In genomic region chr12:111428961-111429911, GRCm38 (mm10) we compare ENCODE assay signal across 8 mouse cellular contexts. TPM values are rescaled to one million over a fixed set of nuclear protein-coding genes. Genes with fewer than 3 reads are reported as not detected.
DNase-seq lines count a peak whose midpoint lies in the region; ATAC-seq and TF ChIP-seq lines count a peak whose summit lies in the region.

No protein-coding gene starts in this region.

- WGBS in lung, embryonic 14.5 days = 1% methylated on average over 40 of the region's 40 CpGs
- WGBS in heart, adult 2 months = 4% methylated on average over 40 of the region's 40 CpGs
- 15% methylated on average over 40 of the region's 40 CpGs for WGBS in kidney, adult 2 months
- 14% methylated on average over 35 of the region's 40 CpGs for WGBS in macrophage (ENCODE audit: missing documents)

- peaks cover 11% of the 10 kb centered on the region; the same call in 1 of the 2 replicates for H3K4me1 ChIP-seq in lung, embryonic 14.5 days (ENCODE audit: insufficient read depth)
- H3K4me1 ChIP-seq in heart, adult 2 months (ENCODE audit: control insufficient read depth, insufficient read depth, low read length) = peaks cover 19% of the 10 kb centered on the region
- peaks cover 38% of the 10 kb centered on the region for H3K4me1 ChIP-seq in kidney, adult 2 months (ENCODE audit: control insufficient read depth, insufficient read depth, low read length)

- no peaks in the 10 kb centered on the region for H3K36me3 ChIP-seq in lung, embryonic 14.5 days (ENCODE audit: insufficient read depth)
- no peaks in the 10 kb centered on the region for H3K36me3 ChIP-seq in heart, adult 2 months (ENCODE audit: control insufficient read depth, insufficient read depth, low read length)
- no peaks in the 10 kb centered on the region for H3K36me3 ChIP-seq in kidney, adult 2 months (ENCODE audit: control insufficient read depth, insufficient read depth, low read length)
- no peaks in the 10 kb centered on the region for H3K36me3 ChIP-seq in macrophage (ENCODE audit: inconsistent target)
- no peaks in the 10 kb centered on the region for H3K36me3 ChIP-seq in splenic B cell, adult 2 months (ENCODE audit: control insufficient read depth, insufficient read depth, low read length, poor library complexity, severe bottlenecking)

- H3K79me2 ChIP-seq in heart, adult 2 months (replicated peaks; ENCODE audit: control insufficient read depth, insufficient read depth, low read length) = no peaks in the 10 kb centered on the region
- H3K79me2 ChIP-seq in macrophage (ENCODE audit: inconsistent target) = no peaks in the 10 kb centered on the region

- peak overlapping the region; percentile 37 for H3K4me3 ChIP-seq in lung, embryonic 14.5 days (ENCODE audit: low read depth, low read length)
- H3K4me3 ChIP-seq in heart, adult 2 months = peak overlapping the region; percentile 50
- H3K4me3 ChIP-seq in kidney, adult 2 months (ENCODE audit: insufficient read depth, low read depth, low read length) = peak overlapping the region; percentile 41
- H3K4me3 ChIP-seq in macrophage (ENCODE audit: inconsistent target) = peak overlapping the region; percentile 24

- DNase-seq in lung, embryonic 14.5 days = peak; percentile 79
- no peak for DNase-seq in lung, adult 18-20 months
- DNase-seq in brain, embryonic 14.5 days (ENCODE audit: low read depth) = peak; percentile 77
- peak; percentile 71 to 73 for DNase-seq in heart, adult 2 months
- peak; percentile 67 for DNase-seq in kidney, adult 2 months
- peak; percentile 34 for DNase-seq in splenic B cell, adult 2 months (ENCODE audit: low read depth, low spot score)
- no peak for DNase-seq in spleen, adult 12 weeks (ENCODE audit: low spot score)

- TF ChIP-seq EP300 in heart, adult 2 months (IDR thresholded peaks at IDR 0.05; ENCODE audit: insufficient read depth, low read depth, low read length) = 0 out of 2 replicates have a peak, but pooled peaks have one; percentile 21

- peak overlapping the region; percentile 75 for H3K4me2 ChIP-seq in lung, embryonic 14.5 days

- intact Hi-C loops in heart, adult 2 months (cut with DNase I) = loop anchor here (2.0 kb wide), 1 partner anchor 14 kb away; the partner anchor contains the start of gene Tnfaip2

- H3K9me3 ChIP-seq in lung, embryonic 14.5 days (ENCODE audit: low read depth, low read length) = no peaks in the 10 kb centered on the region

- peaks cover 51% of the 10 kb centered on the region for H3K27me3 ChIP-seq in lung, embryonic 14.5 days (ENCODE audit: insufficient read depth, low read length)
- no peaks in the 10 kb centered on the region for H3K27me3 ChIP-seq in heart, adult 2 months (ENCODE audit: control insufficient read depth, insufficient read depth, low read length)
- no peaks in the 10 kb centered on the region for H3K27me3 ChIP-seq in kidney, adult 2 months (replicated peaks; ENCODE audit: control insufficient read depth, insufficient read depth, low read length)
- no peaks in the 10 kb centered on the region for H3K27me3 ChIP-seq in splenic B cell, adult 2 months (ENCODE audit: control insufficient read depth, insufficient read depth, low read length, poor library complexity, severe bottlenecking)

- H3K27ac ChIP-seq in lung, embryonic 14.5 days (ENCODE audit: low read depth) = peak overlapping the region; percentile 77
- peak overlapping the region; percentile 39 for H3K27ac ChIP-seq in heart, adult 2 months
- peak overlapping the region; percentile 70 for H3K27ac ChIP-seq in kidney, adult 2 months (ENCODE audit: insufficient read depth, low read depth, low read length)
- H3K27ac ChIP-seq in macrophage = peak overlapping the region; percentile 95

- peak overlapping the region; percentile 44 for H3K9ac ChIP-seq in lung, embryonic 14.5 days
- H3K9ac ChIP-seq in heart, adult 2 months (ENCODE audit: low read depth, low read length) = peak overlapping the region; percentile 47

- ATAC-seq in lung, embryonic 14.5 days (ENCODE audit: insufficient read depth) = peak; percentile 15; the same call in 1 of the 2 replicates

- TF ChIP-seq CTCF in lung, embryonic 14.5 days (IDR thresholded peaks at IDR 0.05; ENCODE audit: low read depth) = 0 out of 2 replicates have a peak, but pooled peaks have one; percentile 23
- TF ChIP-seq CTCF in brain, embryonic 14.5 days (IDR thresholded peaks at IDR 0.05; ENCODE audit: borderline replicate concordance, extremely low read depth, insufficient read depth, insufficient read length) = peak; percentile 14; the same call in 1 of the 2 replicates
- TF ChIP-seq CTCF in heart, adult 2 months (IDR thresholded peaks at IDR 0.05) = peak; percentile 40
- TF ChIP-seq CTCF in kidney, adult 2 months (conservative IDR thresholded peaks at IDR 0.05; ENCODE audit: insufficient read depth, insufficient read length, low read depth, low read length) = no peak

- no peak for TF ChIP-seq POLR2A in brain, embryonic 14.5 days (IDR thresholded peaks at IDR 0.05; ENCODE audit: borderline replicate concordance, extremely low read depth, insufficient read depth, insufficient read length, poor library complexity, severe bottlenecking)
- peak; percentile 49; the same call in 1 of the 2 replicates for TF ChIP-seq POLR2A in heart, adult 2 months (IDR thresholded peaks at IDR 0.05; ENCODE audit: insufficient read depth, low read depth, low read length)
- TF ChIP-seq POLR2A in kidney, adult 2 months (IDR thresholded peaks at IDR 0.05; ENCODE audit: low read depth, low read length) = no peak

RNA-seq across cellular contexts. Expression of gene Exoc3l4, which starts 12.4 kb away (rescaled TPM):
- polyA plus RNA-seq in lung, embryonic 14.5 days (2014; fragmentation: Nextera tagmentation; extraction: Ambion mirVana) = 10.3 and 10.7 TPM in 2 replicates
- 3.5 and 3.9 TPM in 2 replicates for polyA plus RNA-seq in brain, embryonic 14.5 days (2012; rRNA removed)
- 1 to 10 TPM; 2.5 to 2.7 TPM for total RNA-seq in heart, adult 2 months (2021)
- 9.2 and 10.9 TPM in 2 replicates for polyA plus RNA-seq in heart, adult 2 months (2012; rRNA removed)
- 42.9 and 50.5 TPM in 2 replicates for polyA plus RNA-seq in kidney, adult 2 months (2012; rRNA removed)
- 100 to 1,000 TPM in 1 of 26 experiments, 10 to 100 TPM in 23, 1 to 10 TPM in 2; 9.1 to 109 (median 30.7) TPM for total RNA-seq in macrophage (2018; cell fraction: chromatin; rRNA removed)
- total RNA-seq in macrophage (2018; cell fraction: cytosol; rRNA removed) = 10 to 100 TPM in 20 of 26 experiments, 1 to 10 TPM in 6; 7.8 to 73.6 (median 15.0) TPM
- total RNA-seq in macrophage (2018; cell fraction: nucleus; rRNA removed) = 100 to 1,000 TPM in 4 of 26 experiments, 10 to 100 TPM in 20, 1 to 10 TPM in 2; 8.3 to 170 (median 42.3) TPM
- polyA plus RNA-seq in macrophage (2018) = 8.0 to 13.2 TPM (median 12.5 TPM) in 3 replicates

RNA-seq across cellular contexts. Expression of gene Tnfaip2, which starts 13.0 kb away (rescaled TPM):
- 2.0 and 3.4 TPM in 2 replicates for polyA plus RNA-seq in lung, embryonic 14.5 days (2014; fragmentation: Nextera tagmentation; extraction: Ambion mirVana)
- polyA plus RNA-seq in brain, embryonic 14.5 days (2012; rRNA removed) = 1.6 and 1.7 TPM in 2 replicates
- 10 to 100 TPM; 40.9 to 52.1 TPM for total RNA-seq in heart, adult 2 months (2021)
- 40.2 and 52.0 TPM in 2 replicates for polyA plus RNA-seq in heart, adult 2 months (2012; rRNA removed)
- polyA plus RNA-seq in kidney, adult 2 months (2012; rRNA removed) = 48.5 and 56.2 TPM in 2 replicates
- total RNA-seq in macrophage (2018; cell fraction: chromatin; rRNA removed) = over 10,000 TPM in 4 of 26 experiments, 1,000 to 10,000 TPM in 18, 100 to 1,000 TPM in 4; 785 to 11,990 (median 4,844) TPM
- total RNA-seq in macrophage (2018; cell fraction: cytosol; rRNA removed) = 1,000 to 10,000 TPM in 8 of 26 experiments, 100 to 1,000 TPM in 18; 279 to 3,779 (median 516) TPM
- total RNA-seq in macrophage (2018; cell fraction: nucleus; rRNA removed) = 1,000 to 10,000 TPM in 19 of 26 experiments, 100 to 1,000 TPM in 7; 417 to 7,545 (median 2,584) TPM
- polyA plus RNA-seq in macrophage (2018) = 127 to 339 TPM (median 289 TPM) in 3 replicates

RNA-seq across cellular contexts. Expression of gene Lbhd2, which starts 22.6 kb away (rescaled TPM):
- 0.50 and 0.68 TPM in 2 replicates for polyA plus RNA-seq in lung, embryonic 14.5 days (2014; fragmentation: Nextera tagmentation; extraction: Ambion mirVana)
- 0.46 and 0.93 TPM in 2 replicates for polyA plus RNA-seq in brain, embryonic 14.5 days (2012; rRNA removed)
- total RNA-seq in heart, adult 2 months (2021) = not detected
- polyA plus RNA-seq in heart, adult 2 months (2012; rRNA removed) = not detected in 2 replicates
- 0.13 and 0.15 TPM in 2 replicates for polyA plus RNA-seq in kidney, adult 2 months (2012; rRNA removed)
- not detected for total RNA-seq in macrophage (2018; cell fraction: chromatin; rRNA removed)
- total RNA-seq in macrophage (2018; cell fraction: cytosol; rRNA removed) = not detected
- total RNA-seq in macrophage (2018; cell fraction: nucleus; rRNA removed) = not detected
- not detected in 3 replicates for polyA plus RNA-seq in macrophage (2018)

RNA-seq across cellular contexts. Expression of gene Cdc42bpb, which starts 51.7 kb away (rescaled TPM):
- polyA plus RNA-seq in lung, embryonic 14.5 days (2014; fragmentation: Nextera tagmentation; extraction: Ambion mirVana) = 45.1 and 47.5 TPM in 2 replicates
- 236 and 250 TPM in 2 replicates for polyA plus RNA-seq in brain, embryonic 14.5 days (2012; rRNA removed)
- 10 to 100 TPM; 55.3 to 58.5 TPM for total RNA-seq in heart, adult 2 months (2021)
- 105 and 106 TPM in 2 replicates for polyA plus RNA-seq in heart, adult 2 months (2012; rRNA removed)
- 164 and 208 TPM in 2 replicates for polyA plus RNA-seq in kidney, adult 2 months (2012; rRNA removed)
- 100 to 1,000 TPM in 23 of 26 experiments, 10 to 100 TPM in 3; 85.6 to 266 (median 132) TPM for total RNA-seq in macrophage (2018; cell fraction: chromatin; rRNA removed)
- total RNA-seq in macrophage (2018; cell fraction: cytosol; rRNA removed) = 10 to 100 TPM; 29.5 to 63.6 (median 45.5) TPM
- total RNA-seq in macrophage (2018; cell fraction: nucleus; rRNA removed) = 100 to 1,000 TPM in 13 of 26 experiments, 10 to 100 TPM in 13; 64.9 to 177 (median 101) TPM
- polyA plus RNA-seq in macrophage (2018) = 42.2 to 86.3 TPM (median 42.7 TPM) in 3 replicates

RNA-seq across cellular contexts. Expression of gene Gm266, which starts 56.4 kb away (rescaled TPM):
- polyA plus RNA-seq in lung, embryonic 14.5 days (2014; fragmentation: Nextera tagmentation; extraction: Ambion mirVana) = 8.1 and 10.8 TPM in 2 replicates
- polyA plus RNA-seq in brain, embryonic 14.5 days (2012; rRNA removed) = 2.3 and 2.7 TPM in 2 replicates
- total RNA-seq in heart, adult 2 months (2021) = under 1 TPM; 0.36 to 0.39 TPM
- polyA plus RNA-seq in heart, adult 2 months (2012; rRNA removed) = 0.23 and 0.88 TPM in 2 replicates
- 2.8 and 4.3 TPM in 2 replicates for polyA plus RNA-seq in kidney, adult 2 months (2012; rRNA removed)
- total RNA-seq in macrophage (2018; cell fraction: chromatin; rRNA removed) = not detected
- under 1 TPM in 2 of 26 experiments, not detected in 24; 0.10 to 0.14 TPM for total RNA-seq in macrophage (2018; cell fraction: cytosol; rRNA removed)
- total RNA-seq in macrophage (2018; cell fraction: nucleus; rRNA removed) = under 1 TPM in 1 of 26 experiments, not detected in 25; 0.86 TPM
- not detected in 3 replicates for polyA plus RNA-seq in macrophage (2018)

Comparison
In these comparisons a context has a peak if more than half of its experiments do, and no peak if none do; other contexts are left out.
1. DNase-seq: peak in lung, embryonic 14.5 days (single experiment), brain, embryonic 14.5 days (single experiment), heart, adult 2 months (2 of 2), kidney, adult 2 months (single experiment) and splenic B cell, adult 2 months (single experiment); none in lung, adult 18-20 months (0 of 2) and spleen, adult 12 weeks (single experiment).
2. H3K27ac ChIP-seq: peak in every context shown above with its lines; median percentile 95 in macrophage; 77 in lung, embryonic 14.5 days; 70 in kidney, adult 2 months; 39 in heart, adult 2 months.
3. Peak in every context shown above with its lines, with median percentiles within 50 percentile points of each other: H3K4me3 ChIP-seq.